Mouse (Mus musculus) Patski (cell line): ENCODE measurements at regions not wholly inside any gene's neighbourhood (a gene's known extent, or its start where the extent isn't known, plus 50 kb on each side); places are given as distances from the start of the nearest gene placed in this dataset.

Experiments
- ATAC-seq: fragments of 100-300 bp; one replicate; pipeline ENCODE4 v1.8.0; 2021
- CTCF ChIA-PET: fragments of 350-600 bp; sonication (Branson Sonifier 250); formaldehyde crosslinking; loops from one replicate; lab custom pipeline; 2022; ENCODE audit warnings: inconsistent platforms; lab: Charles Lee
- POLR2A ChIA-PET: fragments of 350-600 bp; sonication (Branson Sonifier 250); formaldehyde crosslinking; loops from one replicate; lab custom pipeline; 2022; ENCODE audit warnings: antibody characterized with exemption, inconsistent platforms; lab: Charles Lee
- DNase-seq: peaks from one replicate; pipeline ENCODE4 v3.0.0-alpha.2; 2011; ENCODE audit warnings: low read depth, low spot score
- H3K27me3 ChIP-seq: fragments of 371-371 bp; one replicate; pipeline ENCODE4 v1.5.1; 2021
- CTCF ChIP-seq: fragments of 100-300 bp; IDR thresholded peaks from one replicate; pipeline ENCODE4 v1.5.1; 2021
- in situ Hi-C: fragments of 300-500 bp; cut with MboI; formaldehyde crosslinking; loops from 3 replicates; pipeline ENCODE4 v1.11.1; 2018; ENCODE audit warnings: low pct_unique_long_range_greater_than_20kb, mixed read lengths

- ChIA-PET CTCF (interaction anchor here (1.2 kb wide), 1 partner anchor 17 kb away, joined by 3 read pairs; no protein-coding TSS in a partner anchor), POLR2A (no interaction called here)
- ATAC-seq (no peak), DNase-seq (no peak)
- no peak for TF ChIP-seq CTCF
- in situ Hi-C loops = no loop called here
- H3K27me3 ChIP-seq = no peaks in the 10 kb centered on the region
Observed at GRCm38 (mm10) chr19:16046977-16047376, 62.2 kb upstream of the Cep78 start.

- POLR2A ChIA-PET = no interaction called here
- CTCF ChIA-PET = interaction anchor here (0.8 to 2.0 kb wide), 5 partner anchors 10 to 554 kb away, joined by 3 to 5 read pairs (median 4); no protein-coding TSS in a partner anchor
- H3K27me3 ChIP-seq = no peaks in the 10 kb centered on the region
- TF ChIP-seq CTCF = no peak
- ATAC-seq = no peak
- DNase-seq = no peak
- in situ Hi-C loops = no loop called here
Observed at GRCm38 (mm10) chr19:16045261-16045660, 60.5 kb upstream of the Cep78 start.

GRCm38 (mm10) chr19:16044169-16044568, 59.4 kb upstream of the Cep78 start:
- DNase-seq (no peak), ATAC-seq (no peak)
- ChIA-PET POLR2A (no interaction called here), CTCF (interaction anchor here (1.0 to 2.0 kb wide), 5 partner anchors 10 to 514 kb away, joined by 3 to 5 read pairs (median 4); no protein-coding TSS in a partner anchor)
- no peak for TF ChIP-seq CTCF
- H3K27me3 ChIP-seq = no peaks in the 10 kb centered on the region
- in situ Hi-C loops = no loop called here

- DNase-seq (no peak), ATAC-seq (no peak)
- no peaks in the 10 kb centered on the region for H3K27me3 ChIP-seq
- in situ Hi-C loops = no loop called here
- ChIA-PET POLR2A (no interaction called here), CTCF (interaction anchor here (1.7 kb wide), 1 partner anchor 515 kb away, joined by 4 read pairs; no protein-coding TSS in a partner anchor)
- TF ChIP-seq CTCF = no peak
Observed at GRCm38 (mm10) chr19:16043007-16043406, 58.2 kb upstream of the Cep78 start.

- peak; percentile 90 for ATAC-seq
- no peaks in the 10 kb centered on the region for H3K27me3 ChIP-seq
- TF ChIP-seq CTCF = no peak
- ChIA-PET CTCF (no interaction called here), POLR2A (interaction anchor here (0.6 to 0.7 kb wide), 2 partner anchors 59 to 484 kb away, joined by 3 to 4 read pairs; no protein-coding TSS in a partner anchor)
- DNase-seq = peak; percentile 84
- in situ Hi-C loops = no loop called here
Observed at GRCm38 (mm10) chr19:16041891-16042290, 57.1 kb upstream of the Cep78 start.

- no peak for ATAC-seq
- TF ChIP-seq CTCF = no peak
Observed at GRCm38 (mm10) chr19:16037806-16038205, 53.0 kb upstream of the Cep78 start.

More at GRCm38 (mm10) chr19:16037806-16038205, 53.0 kb upstream of the Cep78 start:
- H3K27me3 ChIP-seq = no peaks in the 10 kb centered on the region
- ChIA-PET CTCF (interaction anchor here (0.9 kb wide), 1 partner anchor 15 kb away, joined by 3 read pairs; no protein-coding TSS in a partner anchor), POLR2A (no interaction called here)
- DNase-seq = no peak
- in situ Hi-C loops = no loop called here
